Comparison of ENCODE assay signal across 9 mouse cellular contexts in genomic region chr7:112082636-112083035, GRCm38 (mm10).
"Had no signal": no experiment of that assay in that cellular context is flagged by ENCODE, and none has a peak within 500 bp of the region (broad histone marks: within the 10 kb centered on the region; RNA-seq: fewer than 3 reads in every experiment).

No protein-coding gene starts in this region.

- DNase-seq: liver, postnatal 0 days; lung, adult 2 months; lung, postnatal 14 days; lung, postnatal 36 days; midbrain, embryonic 14.5 days; right cerebral cortex, postnatal 14 days; thymus, adult 2 months; thymus, postnatal 25 days; thymus, postnatal 4 days had no signal
